Mouse (Mus musculus) intestine, embryonic 16.5 days (tissue): Measurements from ENCODE around the gene Usp39. TPM values are rescaled to one million over a fixed set of nuclear protein-coding genes. Genes with fewer than 3 reads are reported as not detected.

Experiments
- ATAC-seq: fragments of 200-750 bp; cut with Nextera tagmentation; 2 replicates; pipeline ENCODE4 v1.8.0; 2017; ENCODE audit warnings: moderate TSS enrichment, moderate library complexity
- H3K27ac ChIP-seq: fragments of 300-500 bp; sonication (generic); 2 replicates; pipeline ENCODE4 v1.5.1; 2014; ENCODE audit warnings: mild to moderate bottlenecking, low read length
- H3K27me3 ChIP-seq: fragments of 300-500 bp; sonication (generic); replicated peaks from 2 replicates; pipeline ENCODE4 v1.6.1; 2014; ENCODE audit warnings: low read length, control low read depth, mixed read lengths; ENCODE audit not compliant: control insufficient read depth, insufficient read depth
- H3K36me3 ChIP-seq: fragments of 300-500 bp; sonication (generic); 2 replicates; pipeline ENCODE4 v1.6.1; 2014; ENCODE audit warnings: low read length, control low read depth; ENCODE audit not compliant: control insufficient read depth, insufficient read depth
- H3K4me1 ChIP-seq: fragments of 300-500 bp; sonication (generic); 2 replicates; pipeline ENCODE4 v1.6.1; 2014; ENCODE audit warnings: low read length, control low read depth, mixed read lengths; ENCODE audit not compliant: control insufficient read depth, insufficient read depth
- H3K4me2 ChIP-seq: fragments of 300-500 bp; sonication (generic); 2 replicates; pipeline ENCODE4 v1.6.1; 2014; ENCODE audit warnings: low read depth, low read length, control low read depth
- H3K4me3 ChIP-seq: fragments of 300-500 bp; sonication (generic); 2 replicates; pipeline ENCODE4 v1.5.1; 2014; ENCODE audit warnings: mild to moderate bottlenecking, low read length
- H3K9ac ChIP-seq: fragments of 300-500 bp; sonication (generic); 2 replicates; pipeline ENCODE4 v1.6.1; 2014; ENCODE audit warnings: low read depth, low read length
- H3K9me3 ChIP-seq: fragments of 300-500 bp; sonication (generic); 2 replicates; pipeline ENCODE4 v1.6.1; 2016; ENCODE audit warnings: low read length, control low read depth; ENCODE audit not compliant: control insufficient read depth
- WGBS: fragments of 180-500 bp; shearing (Covaris S2); extraction: QIAGEN DNeasy Blood & Tissue Kit; methylation state at CpG from one replicate; pipeline ENCODE4 v1.1.7; 2014; 5-methylcytosine and 5-hydroxymethylcytosine counted together
- polyA plus RNA-seq: library from polyadenylated mRNA; unstranded; fragments of >200 nt; fragmentation: Nextera tagmentation; extraction: Ambion mirVana; gene quantifications from 2 replicates; pipeline ENCODE4 v1.2.1, GENCODE M21; 2015

The Usp39 gene
- polyA plus RNA-seq, 1 experiment from 2014 or later, result 33.0 TPM

- WGBS, result 33% methylated on average over 12 of the region's 12 CpGs
- ATAC-seq, result peak; percentile 86
- peak overlapping the region; percentile 39; the same call in 1 of the 2 replicates for H3K27ac ChIP-seq
These were observed 51.9 kb downstream of the Usp39 start for GRCm38 (mm10) chr6:72292972-72293651.

GRCm38 (mm10) chr6:72289484-72289883 is 55.5 kb downstream of the Usp39 start:
- WGBS, result 84% methylated on average over 3 of the region's 3 CpGs

More at GRCm38 (mm10) chr6:72292972-72293651, 51.9 kb downstream of the Usp39 start:
- H3K4me1 ChIP-seq, result no peaks in the 10 kb centered on the region; the same call in 1 of the 2 replicates
- no peaks in the 10 kb centered on the region for H3K27me3 ChIP-seq
- peak overlapping the region; percentile 10; the same call in 1 of the 2 replicates for H3K4me2 ChIP-seq
- no peak overlapping the region for H3K9ac ChIP-seq
- no peaks in the 10 kb centered on the region for H3K9me3 ChIP-seq
- H3K36me3 ChIP-seq, result no peaks in the 10 kb centered on the region
- no peak overlapping the region for H3K4me3 ChIP-seq

GRCm38 (mm10) chr6:72283914-72284313 is 61.1 kb downstream of the Usp39 start:
- no peak for ATAC-seq
- no peaks in the 10 kb centered on the region for H3K4me1 ChIP-seq
- no peak overlapping the region for H3K9ac ChIP-seq
- H3K36me3 ChIP-seq, result no peaks in the 10 kb centered on the region
- H3K27ac ChIP-seq, result no peak overlapping the region
- H3K9me3 ChIP-seq, result no peaks in the 10 kb centered on the region
- H3K4me3 ChIP-seq, result no peak overlapping the region
- no peaks in the 10 kb centered on the region for H3K27me3 ChIP-seq
- no peak overlapping the region for H3K4me2 ChIP-seq
- 18% methylated on average over 4 of the region's 4 CpGs for WGBS

More at GRCm38 (mm10) chr6:72289484-72289883, 55.5 kb downstream of the Usp39 start:
- Histone ChIP-seq H3K36me3 (no peaks in the 10 kb centered on the region), H3K9me3 (no peaks in the 10 kb centered on the region), H3K27me3 (no peaks in the 10 kb centered on the region), H3K9ac (no peak overlapping the region), H3K4me3 (no peak overlapping the region), H3K4me2 (no peak overlapping the region), H3K4me1 (no peaks in the 10 kb centered on the region; the same call in 1 of the 2 replicates), H3K27ac (no peak overlapping the region)
- no peak for ATAC-seq

GRCm38 (mm10) chr6:72280410-72280998 is 64.5 kb downstream of the Usp39 start:
- Histone ChIP-seq H3K36me3 (no peaks in the 10 kb centered on the region), H3K9me3 (0 out of 2 replicates have a peak, but pooled peaks cover 3% of the 10 kb centered on the region), H3K27me3 (no peaks in the 10 kb centered on the region), H3K27ac (no peak overlapping the region), H3K4me2 (no peak overlapping the region), H3K4me3 (no peak overlapping the region), H3K9ac (no peak overlapping the region), H3K4me1 (no peaks in the 10 kb centered on the region)
- WGBS, result 66% methylated on average over 7 of the region's 7 CpGs
- no peak for ATAC-seq

GRCm38 (mm10) chr6:72279505-72279904 is 65.5 kb downstream of the Usp39 start:
- Histone ChIP-seq H3K4me3 (no peak overlapping the region), H3K27ac (no peak overlapping the region), H3K27me3 (no peaks in the 10 kb centered on the region), H3K9ac (no peak overlapping the region), H3K4me2 (no peak overlapping the region), H3K36me3 (no peaks in the 10 kb centered on the region), H3K9me3 (0 out of 2 replicates have a peak, but pooled peaks cover 3% of the 10 kb centered on the region), H3K4me1 (no peaks in the 10 kb centered on the region)
- 65% methylated on average over 7 of the region's 7 CpGs for WGBS
- peak; percentile 63 for ATAC-seq

- Histone ChIP-seq H3K27ac (no peak overlapping the region), H3K4me3 (no peak overlapping the region), H3K4me1 (no peaks in the 10 kb centered on the region), H3K36me3 (no peaks in the 10 kb centered on the region), H3K9me3 (0 out of 2 replicates have a peak, but pooled peaks cover 3% of the 10 kb centered on the region), H3K4me2 (no peak overlapping the region), H3K9ac (no peak overlapping the region), H3K27me3 (no peaks in the 10 kb centered on the region)
- WGBS, result 69% methylated on average over 4 of the region's 4 CpGs
- ATAC-seq, result no peak
These were observed 66.1 kb downstream of the Usp39 start for GRCm38 (mm10) chr6:72278835-72279234.

GRCm38 (mm10) chr6:72277508-72278166 is 67.3 kb downstream of the Usp39 start:
- peak overlapping the region; percentile 64 for H3K27ac ChIP-seq

GRCm38 (mm10) chr6:72276972-72277441 is 68.0 kb downstream of the Usp39 start:
- peak; percentile 60 for ATAC-seq
- no peak overlapping the region for H3K4me3 ChIP-seq
- H3K4me1 ChIP-seq, result no peaks in the 10 kb centered on the region
- no peak overlapping the region for H3K9ac ChIP-seq
- H3K4me2 ChIP-seq, result no peak overlapping the region
- H3K36me3 ChIP-seq, result no peaks in the 10 kb centered on the region
- 68% methylated on average over 13 of the region's 13 CpGs for WGBS
- 0 out of 2 replicates have a peak, but pooled peaks cover 3% of the 10 kb centered on the region for H3K9me3 ChIP-seq
- H3K27me3 ChIP-seq, result no peaks in the 10 kb centered on the region
- peak overlapping the region; percentile 64 for H3K27ac ChIP-seq

More at GRCm38 (mm10) chr6:72277508-72278166, 67.3 kb downstream of the Usp39 start:
- Histone ChIP-seq H3K4me3 (no peak overlapping the region), H3K4me1 (no peaks in the 10 kb centered on the region), H3K27me3 (no peaks in the 10 kb centered on the region), H3K36me3 (no peaks in the 10 kb centered on the region), H3K4me2 (no peak overlapping the region), H3K9me3 (0 out of 2 replicates have a peak, but pooled peaks cover 3% of the 10 kb centered on the region), H3K9ac (no peak overlapping the region)
- ATAC-seq, result peak; percentile 51
- 61% methylated on average over 9 of the region's 9 CpGs for WGBS

- Histone ChIP-seq H3K27ac (no peak overlapping the region), H3K9me3 (0 out of 2 replicates have a peak, but pooled peaks cover 3% of the 10 kb centered on the region), H3K4me3 (no peak overlapping the region), H3K4me1 (no peaks in the 10 kb centered on the region), H3K36me3 (no peaks in the 10 kb centered on the region), H3K27me3 (no peaks in the 10 kb centered on the region), H3K4me2 (no peak overlapping the region), H3K9ac (no peak overlapping the region)
- 93% methylated on average over 6 of the region's 6 CpGs for WGBS
- ATAC-seq, result no peak
These were observed 68.8 kb downstream of the Usp39 start for GRCm38 (mm10) chr6:72276141-72276540.
